Mouse (Mus musculus): ENCODE results near the gene Cyb561d2.
"Not testable (repeated sequence)": the region's sequence is repeated elsewhere in the genome, so short reads cannot be mapped to it uniquely, and the experiment has no call there.

Cyb561d2 gene

GRCm38 (mm10) chr9:107572327-107572662 lies 30.3 kb upstream of the Cyb561d2 start:
- DNase-seq (ENCODE audit: extremely low read depth, insufficient read length, low spot score): no peak

GRCm38 (mm10) chr9:107571534-107572326 lies 29.7 kb upstream of the Cyb561d2 start:
- no peak for DNase-seq (ENCODE audit: extremely low read depth, insufficient read length, low spot score)

GRCm38 (mm10) chr9:107570845-107571244 lies 28.9 kb upstream of the Cyb561d2 start:
- DNase-seq (ENCODE audit: extremely low read depth, insufficient read length, low spot score): no peak

- no peak for DNase-seq (ENCODE audit: extremely low read depth, insufficient read length, low spot score)
Measured at GRCm38 (mm10) chr9:107570016-107570415, 28.0 kb upstream of the Cyb561d2 start.

GRCm38 (mm10) chr9:107569270-107569669 lies 27.3 kb upstream of the Cyb561d2 start:
- no peak for DNase-seq (ENCODE audit: extremely low read depth, insufficient read length, low spot score)

GRCm38 (mm10) chr9:107568331-107569261 lies 26.6 kb upstream of the Cyb561d2 start:
- DNase-seq (ENCODE audit: extremely low read depth, insufficient read length, low spot score): peak; percentile 82

- no peak for DNase-seq (ENCODE audit: extremely low read depth, insufficient read length, low spot score)
Measured at GRCm38 (mm10) chr9:107567702-107568319, 25.8 kb upstream of the Cyb561d2 start, which contains the start of gene Hyal2. Gene Hyal2, plus strand, starts transcription at chr9:107567945.

GRCm38 (mm10) chr9:107566855-107567254 lies 24.9 kb upstream of the Cyb561d2 start:
- DNase-seq (ENCODE audit: extremely low read depth, insufficient read length, low spot score): no peak

GRCm38 (mm10) chr9:107566041-107566709 lies 24.2 kb upstream of the Cyb561d2 start:
- DNase-seq (ENCODE audit: extremely low read depth, insufficient read length, low spot score): no peak

GRCm38 (mm10) chr9:107565556-107565955 lies 23.6 kb upstream of the Cyb561d2 start:
- not testable (repeated sequence) for DNase-seq (ENCODE audit: extremely low read depth, insufficient read length, low spot score)

GRCm38 (mm10) chr9:107563029-107563581 lies 21.1 kb upstream of the Cyb561d2 start, which contains the start of gene Tusc2:
Gene Tusc2, plus strand, starts transcription at chr9:107563255.
- peak; percentile 84 for DNase-seq (ENCODE audit: extremely low read depth, insufficient read length, low spot score)

- DNase-seq (ENCODE audit: extremely low read depth, insufficient read length, low spot score): no peak
Measured at GRCm38 (mm10) chr9:107556346-107556745, 14.4 kb upstream of the Cyb561d2 start.

GRCm38 (mm10) chr9:107555701-107556100 lies 13.7 kb upstream of the Cyb561d2 start:
- DNase-seq (ENCODE audit: extremely low read depth, insufficient read length, low spot score): no peak

GRCm38 (mm10) chr9:107555031-107555457 lies 13.1 kb upstream of the Cyb561d2 start:
- no peak for DNase-seq (ENCODE audit: extremely low read depth, insufficient read length, low spot score)

- DNase-seq (ENCODE audit: extremely low read depth, insufficient read length, low spot score): peak; percentile 100
Measured at GRCm38 (mm10) chr9:107554319-107554825, 12.4 kb upstream of the Cyb561d2 start.

GRCm38 (mm10) chr9:107553541-107554318 lies 11.7 kb upstream of the Cyb561d2 start:
- DNase-seq (ENCODE audit: extremely low read depth, insufficient read length, low spot score): no peak

- DNase-seq (ENCODE audit: extremely low read depth, insufficient read length, low spot score): no peak
Measured at GRCm38 (mm10) chr9:107552690-107553393, 10.8 kb upstream of the Cyb561d2 start.

GRCm38 (mm10) chr9:107551890-107552355 lies 9.9 kb upstream of the Cyb561d2 start:
- DNase-seq (ENCODE audit: extremely low read depth, insufficient read length, low spot score): no peak

All from 3134 (cell line).